9 mouse cellular contexts compared by ENCODE assay signal in genomic region chr3:136895498-136895897, GRCm38 (mm10).
DNase-seq lines count a peak whose midpoint lies in the region; ATAC-seq lines count a peak whose summit lies in the region.
"Had no signal": no experiment of that assay in that cellular context is flagged by ENCODE, and none has a peak within 500 bp of the region (broad histone marks: within the 10 kb centered on the region; RNA-seq: fewer than 3 reads in every experiment).

No protein-coding gene starts in this region.

- H3K4me2 ChIP-seq in hindbrain, embryonic 16.5 days (ENCODE audit: low read length) = no peak overlapping the region
- H3K4me2 ChIP-seq: liver, embryonic 15.5 days had no signal

- H3K9me3 ChIP-seq in midbrain, embryonic 10.5 days (replicated peaks) = no peaks in the 10 kb centered on the region
- no peaks in the 10 kb centered on the region for H3K9me3 ChIP-seq in forebrain, embryonic 10.5 days
- no peaks in the 10 kb centered on the region for H3K9me3 ChIP-seq in hindbrain, embryonic 16.5 days (ENCODE audit: control insufficient read depth, low read length)
- H3K9me3 ChIP-seq: liver, embryonic 15.5 days had no signal

- ATAC-seq in hindbrain, embryonic 16.5 days = no peak

- no peak overlapping the region for H3K9ac ChIP-seq in hindbrain, embryonic 16.5 days (ENCODE audit: low read depth, low read length)
- H3K9ac ChIP-seq: liver, embryonic 15.5 days had no signal

- peaks cover 14% of the 10 kb centered on the region; the same call in 1 of the 2 replicates for H3K4me1 ChIP-seq in midbrain, embryonic 10.5 days
- H3K4me1 ChIP-seq in forebrain, embryonic 10.5 days = peaks cover 22% of the 10 kb centered on the region
- no peaks in the 10 kb centered on the region; the same call in 1 of the 2 replicates for H3K4me1 ChIP-seq in hindbrain, embryonic 16.5 days (ENCODE audit: control insufficient read depth, insufficient read depth, low read depth, low read length)
- H3K4me1 ChIP-seq: liver, embryonic 15.5 days had no signal

- H3K27ac ChIP-seq in midbrain, embryonic 10.5 days (replicated peaks) = no peak overlapping the region
- no peak overlapping the region for H3K27ac ChIP-seq in forebrain, embryonic 10.5 days
- no peak overlapping the region for H3K27ac ChIP-seq in hindbrain, embryonic 16.5 days (ENCODE audit: low read depth, low read length)
- H3K27ac ChIP-seq: liver, embryonic 15.5 days had no signal

- H3K36me3 ChIP-seq in splenic B cell, adult 2 months (ENCODE audit: control insufficient read depth, insufficient read depth, low read length, poor library complexity, severe bottlenecking) = peaks cover 12% of the 10 kb centered on the region
- peaks cover 18% of the 10 kb centered on the region for H3K36me3 ChIP-seq in midbrain, embryonic 10.5 days
- peaks cover 12% of the 10 kb centered on the region for H3K36me3 ChIP-seq in forebrain, embryonic 10.5 days (replicated peaks)
- peaks cover 6% of the 10 kb centered on the region; the same call in 1 of the 2 replicates for H3K36me3 ChIP-seq in hindbrain, embryonic 16.5 days (ENCODE audit: control insufficient read depth, insufficient read depth, low read length)

- peak; percentile 27 to 34 for DNase-seq in left cerebral cortex, postnatal 14 days (ENCODE audit: low spot score in 2 of 2)
- no peak for DNase-seq in left cerebral cortex, postnatal 36 days (ENCODE audit: low spot score in 2 of 2)
- DNase-seq in WW6 (ENCODE audit: low read depth, low spot score) = peak; percentile 11
- DNase-seq in kidney, postnatal 36 days = peak; percentile 8 to 66
- DNase-seq in splenic B cell, adult 2 months (ENCODE audit: low read depth, low spot score) = peak; percentile 70
- DNase-seq in midbrain, embryonic 10.5 days (ENCODE audit: low spot score) = no peak
- no peak for DNase-seq in forebrain, embryonic 10.5 days (ENCODE audit: extremely low spot score, low spot score)

- no peaks in the 10 kb centered on the region for H3K27me3 ChIP-seq in splenic B cell, adult 2 months (ENCODE audit: control insufficient read depth, insufficient read depth, low read length, poor library complexity, severe bottlenecking)
- H3K27me3 ChIP-seq in midbrain, embryonic 10.5 days (ENCODE audit: low read depth, poor library complexity, severe bottlenecking) = no peaks in the 10 kb centered on the region
- no peaks in the 10 kb centered on the region for H3K27me3 ChIP-seq in forebrain, embryonic 10.5 days (ENCODE audit: poor library complexity, severe bottlenecking)
- no peaks in the 10 kb centered on the region for H3K27me3 ChIP-seq in hindbrain, embryonic 16.5 days (replicated peaks; ENCODE audit: control insufficient read depth, insufficient read depth, low read length)
- H3K27me3 ChIP-seq: liver, embryonic 15.5 days had no signal

- intact Hi-C loops in left cerebral cortex, postnatal 14 days (cut with DNase I) = no loop called here
- intact Hi-C loops in left cerebral cortex, postnatal 36 days (cut with DNase I) = loop anchor here (10.0 kb wide), 1 partner anchor 859 kb away; no protein-coding TSS in a partner anchor

- no peak overlapping the region for H3K4me3 ChIP-seq in midbrain, embryonic 10.5 days
- no peak overlapping the region for H3K4me3 ChIP-seq in forebrain, embryonic 10.5 days
- H3K4me3 ChIP-seq in hindbrain, embryonic 16.5 days (ENCODE audit: low read length) = no peak overlapping the region
- H3K4me3 ChIP-seq: liver, embryonic 15.5 days had no signal

Comparison
In these comparisons a context has a peak if more than half of its experiments do, and no peak if none do; other contexts are left out.
1. DNase-seq: peak in left cerebral cortex, postnatal 14 days (2 of 2), WW6 (single experiment), kidney, postnatal 36 days (2 of 2) and splenic B cell, adult 2 months (single experiment); none in left cerebral cortex, postnatal 36 days (0 of 2), midbrain, embryonic 10.5 days (single experiment) and forebrain, embryonic 10.5 days (single experiment).